28 mouse cellular contexts compared by ENCODE assay signal in genomic region chr17:34288131-34288530, GRCm38 (mm10). TPM values are rescaled to one million over a fixed set of nuclear protein-coding genes. Genes with fewer than 3 reads are reported as not detected.
"Had no signal": no experiment of that assay in that cellular context is flagged by ENCODE, and none has a peak within 500 bp of the region (broad histone marks: within the 10 kb centered on the region; RNA-seq: fewer than 3 reads in every experiment).

No protein-coding gene starts in this region.

- H3K9me3 ChIP-seq: heart, embryonic 10.5 days; heart, embryonic 13.5 days; heart, embryonic 15.5 days; hindbrain, embryonic 12.5 days; intestine, embryonic 15.5 days; limb, embryonic 13.5 days; limb, embryonic 15.5 days; liver, embryonic 12.5 days had no signal

- ATAC-seq: hindbrain, embryonic 16.5 days; liver, embryonic 12.5 days had no signal

- H3K27ac ChIP-seq: heart, embryonic 10.5 days; heart, embryonic 13.5 days; heart, embryonic 15.5 days; hindbrain, embryonic 12.5 days; hindbrain, embryonic 14.5 days; intestine, embryonic 15.5 days; layer of hippocampus, adult 2 months; left cerebral cortex, adult 2 months; limb, embryonic 13.5 days; limb, embryonic 15.5 days; liver, embryonic 12.5 days had no signal

- H3K27me3 ChIP-seq: heart, embryonic 15.5 days; intestine, embryonic 15.5 days; limb, embryonic 13.5 days; limb, embryonic 15.5 days had no signal

- H3K4me2 ChIP-seq: heart, embryonic 13.5 days; heart, embryonic 15.5 days; hindbrain, embryonic 12.5 days; hindbrain, embryonic 14.5 days; intestine, embryonic 15.5 days; limb, embryonic 13.5 days; limb, embryonic 15.5 days; liver, embryonic 12.5 days had no signal

- H3K9ac ChIP-seq: heart, embryonic 13.5 days; heart, embryonic 15.5 days; hindbrain, embryonic 12.5 days; hindbrain, embryonic 14.5 days; intestine, embryonic 15.5 days; limb, embryonic 13.5 days; limb, embryonic 15.5 days; liver, embryonic 12.5 days had no signal

- H3K4me1 ChIP-seq: heart, embryonic 10.5 days; heart, embryonic 13.5 days; heart, embryonic 15.5 days; intestine, embryonic 15.5 days; limb, embryonic 13.5 days; limb, embryonic 15.5 days; liver, embryonic 12.5 days had no signal

- H3K36me3 ChIP-seq: heart, embryonic 10.5 days; heart, embryonic 13.5 days; heart, embryonic 15.5 days; hindbrain, embryonic 12.5 days; intestine, embryonic 15.5 days; limb, embryonic 13.5 days; limb, embryonic 15.5 days; liver, embryonic 12.5 days had no signal

- H3K4me3 ChIP-seq: heart, embryonic 10.5 days; heart, embryonic 13.5 days; heart, embryonic 15.5 days; hindbrain, embryonic 12.5 days; intestine, embryonic 15.5 days; layer of hippocampus, adult 2 months; left cerebral cortex, adult 2 months; limb, embryonic 13.5 days; limb, embryonic 15.5 days; liver, embryonic 12.5 days had no signal

RNA-seq across cellular contexts. Expression of gene H2-Aa, which starts 0.5 kb away (rescaled TPM):
- polyA plus RNA-seq: limb, embryonic 11.5 days had no signal

RNA-seq across cellular contexts. Expression of gene H2-Eb2, which starts 37.3 kb away (rescaled TPM):
- total RNA-seq: gastrocnemius, adult 18-20 months; gastrocnemius, adult 8-10 months; gastrocnemius, postnatal 14 days; gastrocnemius, postnatal 36 days; heart, adult 8-10 months; heart, postnatal 36 days; hematopoietic stem cell, adult 5-6 weeks; layer of hippocampus, adult 2 months; layer of hippocampus, postnatal 10 days; layer of hippocampus, postnatal 25 days; left cerebral cortex, adult 2 months; left cerebral cortex, postnatal 25 days; left cerebral cortex, postnatal 4 days had no signal
- polyA plus RNA-seq: frontal cortex, adult 2 months; heart, embryonic 10.5 days; heart, embryonic 13.5 days; heart, embryonic 15.5 days; heart, postnatal 0 days; intestine, embryonic 15.5 days; intestine, postnatal 0 days; limb, embryonic 13.5 days; limb, embryonic 15.5 days; liver, embryonic 12.5 days had no signal

RNA-seq across cellular contexts. Expression of gene H2-Ob, which starts 49.4 kb away (rescaled TPM):
- total RNA-seq: left cerebral cortex, postnatal 4 days had no signal
- polyA plus RNA-seq: heart, embryonic 10.5 days; heart, embryonic 13.5 days; hindbrain, embryonic 12.5 days; hindbrain, embryonic 14.5 days; kidney, embryonic 14.5 days; limb, embryonic 11.5 days; limb, embryonic 13.5 days; limb, embryonic 15.5 days had no signal
